Mouse (Mus musculus) mouse embryonic stem cell (cell line): ENCODE measurements at regions not wholly inside any gene's neighbourhood (a gene's known extent, or its start where the extent isn't known, plus 50 kb on each side); places are given as distances from the start of the nearest gene placed in this dataset.

Experiments used
- in situ Hi-C, 2 experiments: fragments of 300-500 bp; cut with MboI; formaldehyde crosslinking; loops; 1 replicate in 1 of 2; 3 replicates in 1 of 2; pipeline ENCODE4 v1.14.3; 2019 to 2020; ENCODE audit warnings: low sequenced_read_pairs in 2 of 2, low pct_unique_long_range_greater_than_20kb in 1 of 2, mixed read lengths in 1 of 2; ENCODE audit not compliant: unreplicated experiment in 1 of 2

- in situ Hi-C loops: loop anchor here in 1 of 2 experiments (25.0 kb wide), 1 partner anchor 96 kb away; no protein-coding TSS in a partner anchor
Measured at GRCm38 (mm10) chrX:126465838-126466237, 349.8 kb downstream of the 4932411N23Rik start.
